Mouse (Mus musculus) embryonic fibroblast, embryonic 13.5 days (primary cell): Measurements from ENCODE around the gene Atrnl1.

Source experiments
- CTCF ChIP-seq: IDR thresholded peaks from 2 replicates; pipeline ENCODE4 v1.5.1; 2011; ENCODE audit warnings: mild to moderate bottlenecking, control low read depth, low read length, moderate library complexity, borderline replicate concordance; ENCODE audit not compliant: insufficient read depth
- POLR2A ChIP-seq: IDR thresholded peaks from 2 replicates; pipeline ENCODE4 v1.6.1; 2011; ENCODE audit warnings: low read depth, mild to moderate bottlenecking, control low read depth, low read length, moderate library complexity

DNA sequence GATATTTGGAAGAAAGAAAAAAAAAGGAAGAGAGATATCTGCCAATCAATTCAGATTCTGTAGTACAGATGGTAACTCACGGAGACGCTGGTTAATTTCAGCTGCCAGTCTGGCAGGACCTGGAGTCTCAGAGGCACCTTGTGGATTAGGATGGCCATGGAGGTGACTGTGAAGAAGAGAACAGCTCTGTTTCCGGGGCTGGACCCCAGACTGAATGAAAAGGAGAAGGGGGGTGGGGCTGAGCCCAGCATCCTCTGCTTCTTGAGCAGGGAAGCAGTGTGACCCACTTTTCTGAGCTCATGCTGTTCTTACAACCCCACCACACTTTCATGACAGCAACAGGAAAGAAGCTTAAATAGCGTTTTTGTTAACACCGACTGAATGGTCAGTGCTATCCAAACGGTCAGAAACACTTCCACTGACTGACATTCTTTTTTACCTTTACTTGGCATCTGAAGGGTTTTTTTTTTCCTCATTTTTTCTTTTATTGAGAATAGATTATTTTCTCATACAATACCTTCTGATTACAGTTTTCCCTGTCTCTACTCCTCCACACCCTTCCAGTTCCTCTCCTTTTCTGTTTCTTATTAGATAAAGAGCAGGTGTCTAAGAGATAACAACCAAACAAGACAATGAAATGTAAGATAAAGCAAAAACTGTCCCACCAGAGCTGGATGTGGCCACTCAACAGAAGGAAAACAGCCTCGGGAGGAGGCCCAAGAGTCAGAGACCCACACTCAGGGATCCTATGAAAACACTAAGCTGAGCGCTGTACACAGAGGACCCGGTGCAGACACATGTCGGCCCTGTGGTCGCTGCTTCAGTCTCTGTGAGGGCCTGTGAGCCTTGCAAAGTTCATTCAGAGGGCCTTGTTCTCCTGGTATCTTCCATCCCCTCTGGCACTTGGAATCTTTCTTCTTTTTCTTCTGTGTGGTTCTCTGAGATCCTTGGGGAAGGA lies 317.0 kb downstream of the Atrnl1 start:
- TF ChIP-seq CTCF = no peak
- TF ChIP-seq POLR2A = no peak
